Mouse (Mus musculus) frontal cortex, postnatal 10 days (tissue): ENCODE data around the gene Nfkbie.

ENCODE experiments used
- DNase-seq, 2 experiments: peaks; one replicate each; pipeline ENCODE4 v3.0.0; 2022; ENCODE audit warnings: low spot score in 2 of 2, mixed read lengths in 1 of 2

Gene Nfkbie

GRCm38 (mm10) chr17:45555452-45556106 is at the start of gene Nfkbie:
Gene Nfkbie (plus strand): TSS chr17:45555703.
- peak; percentile 84 to 89 for DNase-seq

GRCm38 (mm10) chr17:45505941-45506465 is 49.5 kb upstream of the Nfkbie start:
- no peak for DNase-seq

GRCm38 (mm10) chr17:45506700-45507189 is 48.8 kb upstream of the Nfkbie start, which contains the start of gene Aars2:
Gene Aars2 (plus strand): TSS chr17:45506841.
- peak; percentile 85 to 92 for DNase-seq

GRCm38 (mm10) chr17:45510871-45511270 is 44.6 kb upstream of the Nfkbie start:
- no peak for DNase-seq

GRCm38 (mm10) chr17:45511757-45512156 is 43.7 kb upstream of the Nfkbie start:
- no peak for DNase-seq

GRCm38 (mm10) chr17:45515204-45515726 is 40.2 kb upstream of the Nfkbie start:
- DNase-seq, result no peak

- no peak for DNase-seq
Measured at GRCm38 (mm10) chr17:45515806-45516205, 39.7 kb upstream of the Nfkbie start.

- peak in 1 of 2 experiments; percentile 69 for DNase-seq
Measured at GRCm38 (mm10) chr17:45516488-45516887, 39.0 kb upstream of the Nfkbie start.

GRCm38 (mm10) chr17:45517135-45517534 is 38.4 kb upstream of the Nfkbie start:
- DNase-seq, result no peak

- no peak for DNase-seq
Measured at GRCm38 (mm10) chr17:45517549-45518215, 37.8 kb upstream of the Nfkbie start.

GRCm38 (mm10) chr17:45518766-45519475 is 36.6 kb upstream of the Nfkbie start:
- no peak for DNase-seq

- no peak for DNase-seq
Measured at GRCm38 (mm10) chr17:45520136-45520535, 35.4 kb upstream of the Nfkbie start.

GRCm38 (mm10) chr17:45523263-45523662 is 32.2 kb upstream of the Nfkbie start, which contains the start of gene Tcte1:
Gene Tcte1 (plus strand): TSS chr17:45523434.
- no peak for DNase-seq

- DNase-seq, result no peak
Measured at GRCm38 (mm10) chr17:45524961-45525360, 30.5 kb upstream of the Nfkbie start.

GRCm38 (mm10) chr17:45526571-45526970 is 28.9 kb upstream of the Nfkbie start:
- no peak for DNase-seq

- peak; percentile 40 to 69 for DNase-seq
Measured at GRCm38 (mm10) chr17:45530346-45530782, 25.1 kb upstream of the Nfkbie start.

GRCm38 (mm10) chr17:45532896-45533295 is 22.6 kb upstream of the Nfkbie start:
- no peak for DNase-seq

- DNase-seq, result no peak
Measured at GRCm38 (mm10) chr17:45536264-45536663, 19.2 kb upstream of the Nfkbie start.

GRCm38 (mm10) chr17:45538394-45538793 is 17.1 kb upstream of the Nfkbie start:
- no peak for DNase-seq

GRCm38 (mm10) chr17:45539664-45540063 is 15.8 kb upstream of the Nfkbie start:
- no peak for DNase-seq

GRCm38 (mm10) chr17:45542129-45542528 is 13.4 kb upstream of the Nfkbie start:
- DNase-seq, result no peak

- DNase-seq, result no peak
Measured at GRCm38 (mm10) chr17:45542705-45543104, 12.8 kb upstream of the Nfkbie start.
